Mouse (Mus musculus): ENCODE measurements around the gene Rpe65. TPM values are rescaled to one million over a fixed set of nuclear protein-coding genes. Genes with fewer than 3 reads are reported as not detected.

The Rpe65 gene
- total and polyA plus RNA-seq, 3 experiments: not detected

GRCm38 (mm10) chr3:159663333-159663732 lies 64.4 kb downstream of the Rpe65 start:
- no peak overlapping the region for H3K27ac ChIP-seq
- no peak overlapping the region for H3K4me3 ChIP-seq
- H3K36me3 ChIP-seq (ENCODE audit: control insufficient read depth, insufficient read depth, low read length): no peaks in the 10 kb centered on the region
- H3K27me3 ChIP-seq (ENCODE audit: control insufficient read depth, insufficient read depth, low read length): no peaks in the 10 kb centered on the region
- intact Hi-C loops (cut with DNase I): no loop called here
- no peaks in the 10 kb centered on the region for H3K4me1 ChIP-seq (ENCODE audit: control insufficient read depth, insufficient read depth, low read length)
- no peak for DNase-seq
- 92% methylated on average over 1 of the region's 1 CpGs for WGBS
- TF ChIP-seq EP300 (IDR thresholded peaks at IDR 0.05; ENCODE audit: insufficient read depth, low read depth, low read length): no peak
- TF ChIP-seq CTCF (IDR thresholded peaks at IDR 0.05): no peak
- no peak for TF ChIP-seq POLR2A (IDR thresholded peaks at IDR 0.05; ENCODE audit: insufficient read depth, low read depth, low read length)
- H3K79me2 ChIP-seq (replicated peaks; ENCODE audit: control insufficient read depth, insufficient read depth, low read length): no peaks in the 10 kb centered on the region
- no peak overlapping the region for H3K9ac ChIP-seq (ENCODE audit: low read depth, low read length)

Other genes with a start within 250 kb of the Rpe65 start
- not detected for gene Depdc1a, start 103.7 kb upstream of the Rpe65 start, total RNA-seq (2021)
- gene Depdc1a, start 103.7 kb upstream of the Rpe65 start, polyA plus RNA-seq (2012; rRNA removed): 0.12 TPM in 1 of 2 replicates, not detected in the other
- 10 to 100 TPM; 37.7 to 39.0 TPM for gene Wls, start 240.5 kb downstream of the Rpe65 start, total RNA-seq (2021)
- 26.2 and 53.5 TPM in 2 replicates for gene Wls, start 240.5 kb downstream of the Rpe65 start, polyA plus RNA-seq (2012; rRNA removed)

Measured in heart, adult 2 months (tissue).